Mouse (Mus musculus) lung, postnatal 14 days (tissue): Measurements from ENCODE around the gene Crygn.
A peak's percentile ranks its signal among the peaks of the same experiment; 100 is the strongest.

ENCODE experiments used
- DNase-seq: peaks from one replicate; pipeline ENCODE4 v3.0.0; 2021

The Crygn gene

GRCm38 (mm10) chr5:24701271-24701670 lies 56.5 kb downstream of the Crygn start:
- peak; percentile 39 for DNase-seq
